Mouse (Mus musculus) R1 (cell line): Measurements from ENCODE around the gene Slc37a3.
"Not testable (repeated sequence)": the region's sequence is repeated elsewhere in the genome, so short reads cannot be mapped to it uniquely, and the experiment has no call there.

Source experiments
- DNase-seq: peaks from one replicate; pipeline ENCODE4 v3.0.0-alpha.2; 2018; ENCODE audit warnings: low read depth, low spot score

Slc37a3 gene

DNA sequence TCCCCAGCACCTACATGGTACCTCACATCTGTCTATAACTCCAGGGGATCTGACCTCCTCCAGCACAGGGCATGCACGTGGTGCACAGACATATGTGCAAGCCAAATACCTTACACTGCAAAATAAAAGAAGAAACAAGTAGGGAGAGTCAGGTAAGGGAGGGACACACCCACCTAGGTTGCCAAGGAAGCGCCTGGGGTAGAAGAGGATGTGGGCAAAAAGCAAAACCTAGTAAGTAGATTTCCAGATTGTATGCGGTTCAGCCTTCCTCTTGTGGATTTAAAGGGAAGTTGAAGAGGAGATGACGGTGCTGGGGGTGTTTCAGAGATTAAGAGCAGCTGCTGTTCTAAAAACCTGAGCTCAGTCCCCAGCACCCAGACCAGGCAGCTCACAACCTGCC, 1.7 kb upstream of the Slc37a3 start:
- DNase-seq = no peak

DNA sequence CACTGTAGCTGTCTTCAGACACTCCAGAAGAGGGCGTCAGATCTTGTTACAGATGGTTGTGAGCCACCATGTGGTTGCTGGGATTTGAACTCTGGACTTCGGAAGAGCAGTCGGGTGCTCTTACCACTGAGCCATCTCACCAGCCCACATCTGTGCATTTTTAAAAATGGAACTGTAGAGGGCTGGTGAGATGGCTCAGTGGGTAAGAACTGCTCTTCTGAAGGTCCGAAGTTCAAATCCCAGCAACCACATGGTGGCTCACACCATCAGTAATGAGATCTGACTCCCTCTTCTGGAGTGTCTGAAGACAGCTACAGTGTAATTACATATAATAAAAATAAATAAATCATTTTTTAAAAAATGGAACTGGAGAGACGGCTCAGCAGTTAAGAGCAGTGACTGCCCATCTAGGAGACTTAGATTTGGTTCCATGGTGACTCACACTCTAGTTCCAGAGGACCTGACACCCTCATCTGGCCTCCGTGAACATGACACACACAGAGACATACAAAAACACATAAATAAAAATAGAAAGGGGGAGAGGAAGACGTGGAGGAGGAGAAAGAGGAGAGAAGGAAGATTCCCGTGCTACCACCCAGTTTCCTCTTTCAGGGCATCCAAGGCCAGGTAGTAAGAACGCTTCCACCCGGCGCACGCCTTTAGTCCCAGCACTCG, 823 bp upstream of the Slc37a3 start:
- DNase-seq = not testable (repeated sequence)

DNA sequence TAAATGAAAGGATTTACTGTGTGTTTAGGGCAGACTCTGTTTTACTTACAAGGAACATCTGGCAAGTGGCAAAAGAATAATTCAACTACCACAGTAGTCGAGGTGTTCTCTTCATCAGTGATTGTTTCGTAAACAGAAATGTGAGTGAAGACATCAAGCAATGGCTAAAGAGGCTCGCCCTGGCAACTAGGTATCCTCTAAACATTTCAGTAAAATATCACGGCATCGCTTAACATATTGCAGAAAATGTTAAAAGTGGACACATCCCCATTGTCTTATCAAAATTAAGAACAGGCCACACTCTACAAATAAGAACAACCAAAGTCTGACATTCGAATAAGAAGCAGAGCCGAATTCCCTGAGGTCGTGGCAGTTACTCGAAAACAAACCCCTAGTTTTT, 700 bp downstream of the Slc37a3 start:
- DNase-seq = no peak

DNA sequence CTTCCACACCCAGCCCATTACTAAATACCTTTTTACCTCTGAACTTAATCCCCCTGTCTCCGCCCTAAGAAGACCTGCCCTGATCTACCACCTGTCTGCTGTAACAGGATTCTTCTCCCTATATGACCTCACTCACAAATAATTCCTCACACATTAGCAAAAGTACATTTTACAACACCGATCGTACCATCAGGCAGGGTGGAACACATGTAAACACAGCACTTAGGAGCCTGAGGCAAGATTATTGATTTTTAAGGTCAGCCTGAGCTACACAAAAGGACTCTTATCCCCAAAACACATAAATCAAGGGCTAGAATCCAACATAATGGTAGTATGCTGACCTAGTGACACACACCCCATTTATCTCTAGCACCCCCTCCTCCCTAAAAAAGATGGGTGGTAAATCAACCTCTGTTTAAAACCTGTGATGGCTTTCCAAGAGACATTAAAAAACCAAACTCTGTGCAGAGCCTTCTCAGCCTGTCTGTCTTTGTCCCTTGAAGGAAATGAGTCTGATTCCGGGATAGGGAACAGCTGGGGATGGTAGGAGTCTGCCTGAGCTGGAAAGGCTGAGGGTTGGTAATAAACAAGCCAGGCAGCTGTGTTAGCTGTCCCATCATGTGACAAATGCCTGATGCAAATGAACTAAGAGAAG, 4.0 kb downstream of the Slc37a3 start:
- peak; percentile 26 for DNase-seq

DNA sequence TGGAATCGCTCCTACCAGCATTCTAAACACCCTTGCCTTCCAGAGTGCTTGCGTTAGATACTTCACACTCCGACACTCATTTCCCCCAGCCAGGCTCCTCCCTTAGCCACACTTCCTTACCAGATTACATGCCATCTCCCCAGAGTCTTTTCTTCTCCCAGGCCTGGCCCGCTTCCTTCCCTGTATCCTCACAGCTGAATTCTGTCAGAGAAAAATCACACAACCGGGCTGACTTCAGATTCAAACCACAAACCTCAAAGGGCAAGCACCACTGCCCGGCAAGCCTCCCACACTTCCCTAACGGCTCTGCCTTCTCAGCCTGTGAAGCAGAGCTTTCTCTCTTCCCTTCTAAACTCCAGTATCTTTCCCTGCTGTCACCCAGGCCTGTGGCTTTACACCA, 4.7 kb downstream of the Slc37a3 start:
- no peak for DNase-seq

DNA sequence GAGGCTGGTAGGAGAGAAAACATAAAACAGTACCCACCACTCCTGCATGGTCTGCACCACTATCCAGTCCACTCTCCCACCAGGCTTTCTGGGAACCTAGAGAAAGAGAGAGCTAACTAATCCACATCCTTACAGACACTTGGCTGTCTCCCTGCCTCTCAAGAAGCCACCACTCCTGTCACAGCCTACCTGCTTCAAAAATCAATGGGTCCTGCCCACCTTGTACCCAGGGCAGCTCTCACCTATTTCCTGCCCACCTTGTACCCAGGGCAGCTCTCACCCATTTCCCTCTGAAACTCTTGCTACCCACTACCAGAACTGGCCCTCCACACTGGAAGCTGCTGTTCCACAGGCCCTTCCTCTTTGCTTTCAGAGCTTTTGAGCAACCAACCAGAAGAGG, 5.4 kb downstream of the Slc37a3 start:
- no peak for DNase-seq

DNA sequence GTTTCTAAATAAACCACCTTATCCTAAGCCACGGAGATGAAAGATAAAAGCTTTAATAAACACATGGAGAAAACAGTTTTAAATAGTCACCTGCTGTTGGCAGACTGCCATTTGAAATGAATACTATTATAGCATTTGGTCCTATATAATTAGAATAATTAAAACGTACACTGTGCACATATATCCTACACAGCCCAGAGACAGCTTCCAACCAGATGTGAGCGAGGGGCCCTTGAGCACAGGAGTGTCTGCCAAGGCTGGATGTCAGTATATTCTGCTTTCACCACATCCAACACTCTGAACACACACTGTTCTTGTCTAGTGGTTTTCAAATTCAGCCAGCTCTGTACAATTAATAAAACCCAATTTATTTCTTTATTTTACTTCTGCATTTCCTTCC, 7.8 kb downstream of the Slc37a3 start:
- no peak for DNase-seq

DNA sequence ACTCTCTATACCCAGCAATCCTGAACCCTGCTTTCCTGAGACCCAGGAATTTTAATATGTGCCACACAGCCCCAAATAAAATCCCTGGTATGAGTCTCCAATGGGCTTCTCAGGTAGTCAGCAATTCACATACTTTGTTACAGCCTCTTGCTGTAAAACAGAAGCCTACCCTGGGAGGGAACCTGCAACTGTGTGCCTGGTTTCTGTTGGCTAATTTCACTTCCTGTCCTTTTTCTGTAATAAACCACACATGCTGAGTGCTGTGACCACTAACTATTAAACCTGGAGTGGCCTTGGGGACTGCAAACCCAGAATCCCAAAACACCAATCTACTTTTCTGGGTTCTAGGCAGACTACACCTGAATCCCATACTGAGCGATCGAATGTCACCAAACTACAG, 14.8 kb downstream of the Slc37a3 start:
- no peak for DNase-seq

DNA sequence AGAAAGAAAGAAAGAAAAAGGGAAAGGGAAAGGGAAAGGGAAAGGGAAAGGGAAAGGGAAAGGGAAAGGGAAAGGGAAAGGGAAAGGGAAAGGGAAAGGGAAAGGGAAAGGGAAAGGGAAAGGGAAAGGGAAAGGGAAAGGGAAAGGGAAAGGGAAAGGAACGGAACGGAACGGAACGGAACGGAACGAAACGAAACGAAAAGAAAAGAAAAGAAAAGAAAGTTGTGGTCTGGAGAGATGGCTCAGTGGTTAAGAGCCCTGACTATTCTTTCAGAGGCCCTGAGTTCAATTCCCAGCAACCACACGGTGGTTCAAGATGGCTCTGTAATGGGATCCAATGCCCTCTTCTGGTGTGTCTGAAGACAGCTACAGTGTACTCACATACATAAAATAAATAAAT, 18.3 kb downstream of the Slc37a3 start:
- DNase-seq = not testable (repeated sequence)

DNA sequence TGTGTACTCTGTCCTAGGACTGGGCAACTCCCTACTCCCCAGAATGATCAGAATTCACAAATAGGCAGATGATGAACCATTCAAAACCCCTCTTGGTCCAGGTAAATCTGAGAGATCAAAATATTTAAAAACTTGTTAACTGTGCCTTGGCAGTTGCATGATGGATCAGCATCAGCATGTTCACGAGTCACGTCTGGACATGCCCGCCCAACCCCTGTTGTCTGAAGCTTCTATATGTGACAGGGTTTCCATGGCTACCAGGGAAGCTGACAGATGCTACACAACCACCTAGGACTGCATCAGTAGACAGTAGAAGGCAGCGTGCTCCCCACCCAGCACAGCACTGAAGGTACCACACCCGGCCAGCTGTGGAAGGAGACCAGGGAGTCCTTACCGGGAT, 28.5 kb downstream of the Slc37a3 start:
- DNase-seq = peak; percentile 79

DNA sequence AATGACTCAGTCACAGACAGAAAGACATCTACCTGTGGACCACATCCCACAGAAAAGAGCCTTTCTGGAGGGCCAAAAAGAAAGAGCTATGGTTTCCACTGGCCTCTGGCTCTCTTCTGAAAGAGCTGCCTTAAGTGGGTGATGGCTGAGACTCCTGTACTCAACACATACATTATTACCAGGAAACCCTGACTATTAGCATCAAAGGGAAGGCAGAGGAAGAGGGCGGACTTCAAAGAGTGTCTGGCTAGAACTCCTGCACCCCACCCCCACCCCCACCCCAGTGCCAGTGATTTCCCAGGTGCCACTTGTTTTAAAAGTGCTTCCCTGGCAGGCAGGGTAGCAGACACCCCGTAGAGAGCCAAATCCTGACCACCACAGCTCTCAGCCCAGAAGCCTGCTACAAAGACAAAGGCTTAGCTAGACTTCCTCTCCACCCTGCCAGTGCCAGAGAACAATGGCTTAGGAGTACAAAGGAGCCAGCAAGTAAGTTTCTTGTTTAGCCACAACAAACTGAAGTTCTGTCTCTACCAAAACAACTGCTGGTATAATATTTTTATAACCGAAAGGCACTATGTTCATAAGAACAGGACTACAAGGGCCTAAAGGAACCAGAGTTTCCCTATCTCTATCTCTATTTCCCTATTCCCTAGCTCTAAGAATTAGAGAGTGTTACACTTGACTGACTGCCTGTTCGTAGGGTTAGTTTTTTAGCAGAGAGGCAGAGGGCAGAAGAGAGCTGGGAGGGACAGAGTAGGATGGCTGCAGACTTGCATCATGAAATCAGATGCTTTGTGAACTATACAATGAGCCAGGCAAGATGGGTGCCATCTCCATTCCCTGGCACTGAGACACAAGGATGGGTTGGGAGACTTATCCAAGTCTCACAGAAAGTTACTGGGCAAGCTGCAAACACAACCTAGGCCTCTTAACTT, 29.3 kb downstream of the Slc37a3 start:
- DNase-seq = peak; percentile 91

DNA sequence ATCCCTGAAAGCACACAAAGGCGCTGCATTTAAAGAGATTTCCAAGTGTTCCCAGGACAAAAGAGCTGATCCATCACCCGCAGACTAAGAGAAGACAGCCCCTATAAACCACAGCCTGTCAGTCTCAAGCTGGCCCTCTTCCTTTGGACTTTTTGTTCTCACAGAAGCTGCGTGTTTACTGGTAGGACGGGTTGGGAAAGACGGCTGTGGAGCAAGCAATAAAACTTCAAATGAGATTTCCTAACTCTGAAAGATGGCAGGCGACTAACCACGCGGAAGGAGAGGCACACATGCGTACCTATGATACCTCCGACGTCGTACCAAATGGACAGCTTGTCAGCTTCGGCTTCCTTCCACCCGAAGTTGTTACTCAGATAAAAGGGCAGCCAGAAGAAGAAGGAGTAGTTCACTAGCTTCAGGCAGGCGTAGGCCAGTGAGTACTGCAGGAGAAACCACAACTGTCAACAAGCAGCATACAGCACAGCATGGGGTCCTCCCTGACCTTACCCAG, 30.4 kb downstream of the Slc37a3 start:
- peak; percentile 74 for DNase-seq

DNA sequence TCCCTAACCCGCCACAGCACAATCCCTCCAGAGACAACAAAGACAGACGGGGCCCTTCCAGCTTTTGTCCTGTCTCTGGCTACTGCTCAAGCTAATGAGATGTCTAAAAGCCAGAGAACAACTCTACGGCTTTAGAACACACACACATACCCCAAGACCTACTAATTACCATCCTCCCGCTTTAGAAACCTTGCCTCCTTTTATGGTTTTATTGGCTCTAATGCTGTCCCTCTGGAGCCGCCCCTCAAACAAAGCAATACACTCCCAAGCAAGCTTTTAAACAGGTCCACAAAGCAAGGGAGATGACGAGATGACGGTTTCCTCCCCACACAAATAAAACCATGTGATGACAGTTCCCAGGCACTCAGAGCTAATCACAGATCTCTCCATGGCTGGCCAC, 32.0 kb downstream of the Slc37a3 start:
- DNase-seq = no peak

DNA sequence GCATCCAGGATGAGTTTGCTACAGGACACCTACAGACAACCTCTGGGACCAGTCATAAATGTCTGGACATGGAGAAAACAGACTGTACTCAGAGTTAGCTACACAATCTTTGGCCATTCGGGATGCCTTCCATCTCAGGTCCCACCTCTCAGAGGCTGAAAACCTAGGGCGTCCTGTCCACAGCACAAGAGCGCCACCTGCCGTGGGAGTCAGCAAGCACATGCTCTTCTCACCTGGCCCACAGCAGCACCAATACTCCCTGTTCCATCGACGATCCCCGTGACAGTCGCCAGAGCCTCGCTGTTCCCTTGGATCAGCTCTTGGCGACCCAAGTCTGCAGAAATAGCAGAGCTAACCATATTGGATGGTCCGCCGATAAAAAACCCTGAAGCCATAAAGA, 33.5 kb downstream of the Slc37a3 start:
- DNase-seq = peak; percentile 82

DNA sequence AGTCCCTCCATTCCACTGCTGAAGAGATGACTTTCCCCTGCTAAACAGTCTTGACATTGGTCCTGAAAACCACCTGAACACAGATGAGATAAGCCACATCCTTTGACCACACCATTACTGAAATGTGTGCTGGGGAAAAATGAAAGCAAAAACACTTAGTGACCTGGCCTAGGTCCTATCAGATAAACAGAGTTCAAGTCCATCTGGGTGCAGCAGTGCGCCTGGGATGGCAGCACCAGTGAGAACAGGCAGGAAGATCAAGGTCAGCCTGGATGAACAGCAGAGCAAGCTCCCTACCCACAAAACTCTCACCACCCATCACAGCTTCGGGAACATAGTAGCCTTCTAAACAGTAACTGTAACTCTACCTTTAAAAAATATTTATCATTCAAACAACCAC, 35.7 kb downstream of the Slc37a3 start:
- no peak for DNase-seq

DNA sequence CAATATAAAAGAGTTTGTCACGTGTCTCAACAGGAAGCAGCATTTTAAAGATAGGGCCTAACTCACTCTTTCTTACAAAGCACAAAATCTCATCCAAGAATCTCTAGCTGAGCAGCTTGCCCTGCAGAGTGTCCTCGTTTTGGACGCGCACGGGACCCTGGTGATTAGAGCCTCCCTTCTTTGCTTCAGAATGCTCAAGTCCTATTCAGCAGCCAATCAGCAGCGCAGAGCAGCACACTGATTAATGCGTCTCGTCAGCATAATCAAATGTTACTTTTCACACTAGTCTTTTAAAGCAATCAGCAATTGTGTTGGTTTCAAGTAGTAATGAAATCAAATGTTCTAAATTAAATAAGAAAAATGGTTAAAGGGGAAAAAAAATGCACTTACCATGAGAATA, 39.1 kb downstream of the Slc37a3 start:
- no peak for DNase-seq

DNA sequence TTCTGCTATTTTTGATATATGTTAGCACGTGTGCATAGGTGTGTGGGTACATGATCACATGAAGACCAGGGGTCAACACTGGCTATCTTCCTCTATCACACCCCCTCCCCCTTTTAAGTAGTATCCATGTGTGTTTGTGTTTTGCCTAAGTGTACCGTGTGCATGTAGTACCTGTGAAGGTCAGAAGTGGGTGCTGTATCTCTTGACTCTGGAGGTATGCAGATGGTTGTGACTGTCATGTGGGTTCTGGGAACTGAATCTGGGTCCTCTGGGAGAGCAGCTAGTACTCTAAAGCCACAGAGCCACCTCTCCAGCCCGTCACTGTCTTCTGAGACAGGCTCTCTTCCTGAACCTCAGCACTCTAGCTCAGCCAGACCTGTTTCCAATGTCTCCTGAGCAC, 42.6 kb downstream of the Slc37a3 start:
- DNase-seq = peak; percentile 66

DNA sequence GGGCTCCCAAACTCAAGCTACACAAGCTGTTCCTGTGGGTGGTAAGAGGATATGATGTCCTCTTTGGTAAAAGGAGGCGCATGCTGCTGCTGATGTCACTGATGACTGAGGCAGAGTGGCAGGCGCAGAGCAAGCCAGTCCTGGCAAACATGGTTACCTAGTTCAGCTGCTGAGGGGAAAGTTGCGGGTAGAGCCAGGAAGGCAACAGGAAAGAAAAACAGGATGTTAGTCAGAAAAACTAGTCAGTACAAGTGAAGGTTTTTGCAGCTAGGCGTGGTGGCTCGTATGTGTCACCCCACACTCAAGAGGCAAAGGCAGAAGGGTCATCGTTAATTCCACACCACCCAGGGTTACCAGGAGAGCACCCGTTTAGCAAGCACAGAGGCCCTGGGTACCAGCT, 43.3 kb downstream of the Slc37a3 start:
- no peak for DNase-seq

DNA sequence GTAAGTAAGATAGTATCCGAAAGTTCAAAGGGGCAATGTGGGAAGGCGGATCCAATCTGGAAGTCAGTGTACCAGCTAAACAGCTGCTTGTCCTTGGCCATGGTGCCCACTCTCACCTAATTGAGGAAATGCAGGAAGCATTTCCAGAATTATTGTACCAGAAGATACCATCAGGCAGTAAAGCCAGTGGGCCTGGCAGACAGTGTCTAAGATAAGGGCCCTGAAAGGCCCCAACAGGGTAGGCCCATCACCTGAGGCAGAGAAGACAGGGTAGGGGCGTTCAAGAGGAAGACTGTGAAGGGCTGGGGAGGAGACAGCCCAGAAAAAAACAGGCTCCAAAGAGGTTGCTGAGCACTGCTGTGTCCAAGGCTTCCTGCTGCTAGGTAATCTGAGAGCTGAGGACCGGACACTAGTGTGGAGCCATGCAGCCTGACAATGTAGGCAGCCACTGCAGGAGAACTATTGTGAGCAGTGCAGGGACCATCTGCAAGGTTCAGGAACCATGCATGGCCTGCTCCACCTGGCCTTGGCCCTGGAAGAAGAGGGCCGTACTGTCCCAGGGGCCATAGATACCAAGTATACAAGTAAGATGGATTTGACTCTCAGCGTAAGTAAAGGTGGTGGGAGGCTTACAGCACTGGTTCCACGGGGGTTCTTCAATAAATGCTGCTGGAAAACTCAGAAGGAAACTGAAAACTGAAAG, 45.3 kb downstream of the Slc37a3 start:
- no peak for DNase-seq

DNA sequence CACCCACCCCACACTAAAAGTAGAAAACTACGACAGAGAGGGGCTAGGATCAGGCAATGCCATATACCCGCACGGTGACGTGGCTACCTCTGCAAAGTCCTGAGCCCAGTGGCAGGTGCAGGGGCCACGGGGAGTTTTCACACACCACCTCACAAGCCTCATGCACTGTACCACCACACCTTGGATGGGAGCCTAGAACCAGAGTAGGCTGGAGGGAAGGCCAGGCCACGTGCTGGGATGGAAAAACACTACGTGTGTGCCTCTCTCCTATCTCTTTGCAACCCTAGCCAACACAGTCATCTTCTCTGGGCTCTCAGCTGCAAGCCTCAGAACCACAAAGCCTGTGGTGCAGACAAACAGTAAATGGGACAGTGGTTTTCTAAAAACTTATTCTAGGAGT, 46.5 kb downstream of the Slc37a3 start:
- DNase-seq = peak; percentile 19

DNA sequence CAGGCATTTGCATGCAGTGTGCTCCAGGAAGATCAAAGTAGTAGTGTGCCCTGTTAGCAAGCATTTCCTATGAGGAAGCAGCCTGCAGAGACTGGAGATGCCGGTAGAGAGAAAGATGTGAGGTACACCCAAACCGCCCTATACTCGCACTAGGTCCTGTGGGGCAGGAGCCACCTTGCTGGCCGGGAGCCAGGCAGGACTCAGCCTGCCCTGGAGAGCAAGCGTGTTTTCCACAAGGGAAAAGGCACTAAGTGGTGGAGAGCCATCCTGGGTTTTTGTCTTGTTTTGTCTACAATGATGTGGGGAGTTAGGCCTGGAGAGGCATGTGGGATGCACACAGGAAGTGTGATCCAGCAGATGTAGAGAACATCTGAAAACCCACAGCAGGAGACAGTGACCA, 57.2 kb downstream of the Slc37a3 start:
- no peak for DNase-seq
